Mouse (Mus musculus) ovary, postnatal 10 days (tissue): ENCODE results near the gene Plcb4.
"Not testable (repeated sequence)": the region's sequence is repeated elsewhere in the genome, so short reads cannot be mapped to it uniquely, and the experiment has no call there.

ENCODE experiments used
- DNase-seq: peaks from one replicate; pipeline ENCODE4 v3.0.0; 2022; ENCODE audit warnings: low spot score

Gene Plcb4

DNA sequence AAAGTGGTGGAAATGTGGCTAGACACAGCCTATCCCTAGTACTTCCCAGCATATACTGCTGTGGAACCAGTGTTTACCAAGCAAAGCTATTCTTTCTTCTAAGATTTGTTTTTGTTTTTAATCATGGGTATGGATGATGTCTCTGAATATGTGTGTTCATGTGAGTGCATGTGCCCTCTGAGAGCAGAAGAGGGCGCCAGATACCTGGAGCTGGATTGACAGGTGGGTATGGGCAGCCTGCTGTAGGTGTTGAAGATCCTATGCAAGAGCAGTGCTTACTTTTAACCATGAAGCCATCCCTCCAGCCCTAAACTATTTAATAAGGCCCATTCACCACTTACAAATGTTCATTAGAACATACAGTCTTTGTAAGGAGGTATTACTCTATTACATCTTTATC lies 231.3 kb downstream of the Plcb4 start:
- no peak for DNase-seq

DNA sequence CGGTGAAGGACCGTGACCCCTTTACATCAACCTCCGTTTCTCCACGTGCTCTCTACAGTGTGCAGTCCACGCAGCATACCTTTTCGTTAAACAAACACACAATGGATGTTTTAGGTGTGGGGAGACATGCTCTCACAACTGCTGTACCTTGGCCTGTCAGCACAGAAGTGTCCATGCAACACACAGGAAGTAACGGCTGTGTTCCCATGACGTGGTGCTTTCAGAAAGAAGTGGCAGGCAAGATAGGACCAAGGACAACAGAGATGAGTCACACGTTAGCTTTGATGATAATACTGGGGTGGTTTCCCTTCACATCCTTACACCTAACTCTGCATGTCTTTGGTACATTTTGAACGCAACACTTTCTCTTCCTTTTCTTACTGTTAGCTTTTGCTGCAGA lies 232.3 kb downstream of the Plcb4 start:
- no peak for DNase-seq

DNA sequence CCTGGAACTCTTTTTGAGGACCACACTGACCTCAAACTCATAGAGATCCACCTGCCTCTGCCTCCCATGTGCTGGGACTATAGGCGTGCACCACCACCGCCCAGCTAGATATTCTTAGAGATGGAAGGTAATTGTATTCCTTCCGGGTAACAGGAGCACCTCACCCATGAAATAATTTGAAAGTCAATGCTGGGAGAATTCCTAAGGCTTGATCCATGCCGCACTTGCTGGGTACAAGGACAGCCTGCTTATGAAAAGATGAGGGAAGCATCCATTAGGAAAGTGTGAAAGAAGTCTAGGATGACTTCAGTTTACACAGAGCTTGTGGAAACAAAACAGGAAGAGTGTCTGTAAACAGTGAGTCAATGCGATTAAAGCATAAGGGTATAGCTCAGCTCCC lies 232.9 kb downstream of the Plcb4 start:
- no peak for DNase-seq

DNA sequence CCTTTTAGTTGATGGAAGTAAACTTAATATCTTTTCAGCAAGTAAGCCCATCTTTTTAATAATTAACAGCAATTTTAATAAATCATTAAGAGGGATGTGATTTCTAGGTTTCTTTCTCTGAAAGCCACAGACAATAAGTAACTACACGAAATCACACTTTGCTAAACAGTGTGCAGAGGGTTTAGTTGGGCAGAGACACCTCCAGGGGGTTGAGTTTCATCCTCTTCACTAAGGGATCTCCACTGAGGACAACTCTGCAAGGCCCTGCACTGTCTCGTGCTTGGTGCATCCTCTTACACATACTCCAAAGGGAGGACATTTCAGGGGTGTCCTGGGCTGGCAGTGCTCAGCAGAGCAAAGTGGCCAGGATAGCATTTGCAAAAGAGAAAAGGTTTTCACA lies 235.8 kb downstream of the Plcb4 start:
- DNase-seq = no peak

DNA sequence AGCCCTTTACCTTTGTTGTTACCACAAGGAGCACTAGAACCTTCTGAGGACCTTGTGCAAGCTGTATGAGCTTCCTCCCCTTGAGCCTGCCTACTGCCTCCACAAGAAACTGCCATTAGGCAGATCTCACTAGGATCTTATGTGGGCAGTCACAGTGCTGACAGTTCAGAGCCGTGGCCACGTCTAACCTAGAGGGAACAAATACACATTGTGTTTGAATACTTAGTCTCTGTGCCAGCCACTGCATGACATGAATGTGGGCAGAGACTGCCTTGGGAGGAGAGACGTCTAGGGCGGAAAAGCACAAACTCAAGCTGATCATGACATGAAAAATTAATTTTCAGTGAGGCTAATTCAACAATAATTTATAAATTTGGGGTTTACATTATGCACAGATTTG lies 239.2 kb downstream of the Plcb4 start:
- no peak for DNase-seq

DNA sequence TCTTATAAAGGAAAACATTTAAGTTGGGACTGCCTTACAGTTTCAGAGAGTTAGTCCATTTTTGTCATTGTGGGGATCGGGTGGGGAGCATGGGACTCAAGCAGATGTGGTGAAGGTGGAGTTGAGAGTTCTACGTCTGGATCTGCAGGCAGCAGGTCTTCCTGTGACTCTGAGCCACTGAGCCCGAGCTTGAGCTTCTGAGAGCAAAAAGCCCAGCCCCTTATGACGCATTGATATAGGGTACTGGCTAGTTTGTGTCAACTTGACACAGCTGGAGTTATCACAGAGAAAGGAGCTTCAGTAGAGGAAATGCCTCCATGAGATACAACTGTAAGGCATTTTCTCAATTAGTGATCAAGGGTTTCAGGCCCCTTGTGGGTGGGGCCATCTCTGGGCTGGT lies 241.1 kb downstream of the Plcb4 start:
- DNase-seq = not testable (repeated sequence)

DNA sequence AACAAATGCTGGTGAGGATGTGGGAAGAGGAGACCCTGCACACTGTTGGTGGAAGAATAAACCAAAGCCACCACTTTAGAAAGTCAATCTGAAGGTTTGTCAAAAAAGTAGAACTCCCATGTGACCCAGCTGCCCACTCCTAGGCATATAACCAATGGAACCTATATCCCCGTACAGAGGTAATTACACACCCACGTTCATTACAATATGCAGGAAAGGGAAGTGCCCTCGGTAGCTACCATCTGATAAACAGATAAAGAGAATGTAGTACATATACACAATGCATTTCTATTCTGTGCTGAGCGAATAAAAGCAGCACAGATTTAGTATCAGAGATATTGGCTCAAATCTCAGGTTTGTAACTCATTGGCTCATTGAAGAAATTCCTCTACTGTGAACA lies 242.2 kb downstream of the Plcb4 start:
- no peak for DNase-seq

DNA sequence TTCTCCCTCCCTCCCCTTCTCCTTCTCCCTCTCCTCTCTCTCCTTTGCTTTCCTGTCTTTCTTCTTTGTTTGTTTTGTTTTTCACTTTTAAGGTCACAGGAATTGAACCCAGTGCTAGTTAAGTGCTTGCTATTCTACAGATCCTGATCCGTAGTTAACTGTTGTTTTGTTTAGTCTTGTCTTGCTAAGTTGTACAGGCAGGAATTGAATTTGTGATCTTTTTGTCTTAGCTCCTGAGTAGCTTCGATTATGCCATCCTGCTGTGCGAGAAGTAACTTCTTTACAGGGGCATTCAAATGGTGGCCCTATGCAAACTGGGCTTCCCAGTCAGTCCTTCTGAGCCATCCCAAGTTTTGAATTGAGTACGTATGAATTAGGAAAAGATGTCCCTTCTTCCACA lies 245.5 kb downstream of the Plcb4 start:
- DNase-seq = no peak

DNA sequence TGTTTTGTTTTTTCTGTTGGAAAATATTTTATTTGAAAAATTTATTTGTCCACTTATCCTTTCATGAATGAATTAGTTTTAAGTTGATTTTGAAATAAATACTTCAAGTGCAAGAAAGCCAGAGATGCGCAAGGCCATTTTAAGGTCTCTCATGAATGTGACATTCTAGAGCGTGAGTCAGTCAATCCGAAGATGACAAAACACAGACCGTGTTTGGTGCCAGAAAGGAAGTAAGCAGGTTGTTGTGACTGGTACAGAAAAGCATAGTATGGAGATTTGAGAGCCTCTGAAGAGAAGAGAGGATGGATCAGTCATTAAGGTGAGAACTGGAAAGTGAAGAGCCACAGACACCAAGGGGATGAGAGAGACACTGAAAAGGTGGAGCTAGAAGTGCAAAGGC lies 246.0 kb downstream of the Plcb4 start:
- DNase-seq = no peak

DNA sequence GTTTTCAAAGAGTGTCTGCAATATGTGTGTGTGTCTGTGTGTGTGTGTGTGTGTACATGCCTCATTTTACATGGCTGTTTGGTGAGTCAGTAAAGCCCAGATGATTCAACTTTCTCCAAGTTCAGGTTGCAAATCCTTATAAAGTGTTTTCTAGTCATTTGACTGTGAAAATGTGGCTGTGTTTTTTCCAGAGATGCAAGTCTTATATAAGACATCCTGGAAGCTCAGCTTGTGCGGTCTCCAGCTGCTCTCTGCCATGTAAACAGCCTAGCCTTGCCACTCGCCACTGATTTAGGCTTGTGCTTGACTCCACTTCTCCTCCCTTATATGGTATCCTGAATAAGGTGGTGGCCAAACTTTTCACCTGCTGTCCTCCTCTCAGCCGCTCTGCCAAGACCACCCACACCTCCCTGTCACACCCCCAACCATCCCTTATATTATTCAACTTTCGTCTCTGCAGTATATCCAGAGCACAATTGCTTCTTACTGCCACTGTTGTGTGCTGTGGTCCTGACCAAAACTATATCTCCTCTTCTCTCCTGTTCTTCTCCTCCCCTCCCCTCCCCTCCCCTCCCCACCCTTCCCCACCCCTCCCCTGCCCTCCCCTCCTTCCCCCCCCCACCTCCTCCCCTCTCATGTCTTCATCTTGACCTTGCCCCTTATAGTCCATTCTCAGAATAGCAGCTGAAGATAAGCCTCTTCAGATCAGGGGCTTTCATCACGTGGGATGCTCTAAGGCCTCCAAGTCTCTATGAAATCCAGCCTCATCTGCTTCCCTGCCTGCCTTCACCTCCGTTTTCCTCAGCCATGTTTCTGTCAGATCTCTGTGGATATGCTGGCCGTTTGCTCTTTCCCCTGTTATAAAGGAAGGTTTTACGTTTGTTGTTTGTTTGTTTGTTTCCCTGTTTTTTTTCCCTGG lies 255.8 kb downstream of the Plcb4 start:
- no peak for DNase-seq

DNA sequence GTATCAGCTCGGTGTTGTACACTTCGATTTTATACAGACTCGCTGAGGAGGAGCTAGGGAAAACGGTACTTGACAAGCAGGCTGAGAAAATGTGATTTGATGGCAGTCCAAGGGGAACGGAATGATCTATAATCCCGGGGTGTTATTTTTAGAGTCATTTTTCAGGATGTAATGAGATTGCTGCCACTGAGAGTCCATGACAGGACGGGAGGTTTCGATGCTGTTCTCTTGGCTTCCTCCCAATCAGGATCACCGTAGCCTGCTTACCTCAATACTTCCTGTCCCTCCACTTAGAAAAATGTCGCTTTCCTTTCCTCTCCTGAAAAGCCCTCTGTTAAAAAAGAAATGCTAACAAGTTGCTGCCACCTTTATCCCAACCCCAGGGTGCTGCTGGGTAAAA lies 257.1 kb downstream of the Plcb4 start:
- DNase-seq = no peak

DNA sequence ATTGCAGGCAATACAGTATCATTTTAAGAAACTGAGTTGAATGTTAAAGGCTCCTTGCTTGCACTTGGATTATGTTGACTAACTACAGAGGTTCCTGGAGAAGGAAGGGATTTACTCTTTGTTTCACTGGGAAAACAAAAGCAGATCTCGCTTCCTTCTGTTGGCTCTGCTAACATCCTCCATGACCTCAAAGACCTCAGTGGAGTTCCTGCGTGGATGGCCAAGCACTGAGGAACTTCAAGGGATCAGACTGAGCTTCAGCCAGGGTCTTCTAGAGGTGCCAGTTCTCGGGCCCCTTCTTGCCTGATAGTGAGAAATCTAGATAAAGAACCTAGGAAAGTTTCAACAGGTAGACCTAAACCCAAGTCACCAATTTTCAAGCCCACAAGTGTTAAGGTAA lies 258.2 kb downstream of the Plcb4 start:
- DNase-seq = no peak

DNA sequence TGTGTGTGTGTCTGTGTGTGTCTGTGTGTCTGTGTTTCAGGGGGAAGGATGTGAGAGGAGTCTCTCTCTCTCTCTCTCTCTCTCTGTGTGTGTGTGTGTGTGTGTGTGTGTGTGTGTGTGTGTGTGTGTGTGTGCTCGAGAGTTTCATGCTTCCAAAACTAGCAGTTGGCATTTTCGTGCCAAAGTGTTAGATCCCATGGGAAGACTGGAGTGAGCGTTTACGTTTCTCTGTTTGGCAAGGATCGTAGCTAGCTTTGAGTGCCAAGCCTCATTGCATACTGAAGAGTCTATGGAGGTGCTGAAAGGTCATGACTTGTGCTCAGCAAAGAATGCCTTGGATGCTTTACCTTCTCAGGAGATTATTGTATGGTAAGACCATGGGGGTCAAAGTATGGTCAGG lies 259.3 kb downstream of the Plcb4 start:
- no peak for DNase-seq

DNA sequence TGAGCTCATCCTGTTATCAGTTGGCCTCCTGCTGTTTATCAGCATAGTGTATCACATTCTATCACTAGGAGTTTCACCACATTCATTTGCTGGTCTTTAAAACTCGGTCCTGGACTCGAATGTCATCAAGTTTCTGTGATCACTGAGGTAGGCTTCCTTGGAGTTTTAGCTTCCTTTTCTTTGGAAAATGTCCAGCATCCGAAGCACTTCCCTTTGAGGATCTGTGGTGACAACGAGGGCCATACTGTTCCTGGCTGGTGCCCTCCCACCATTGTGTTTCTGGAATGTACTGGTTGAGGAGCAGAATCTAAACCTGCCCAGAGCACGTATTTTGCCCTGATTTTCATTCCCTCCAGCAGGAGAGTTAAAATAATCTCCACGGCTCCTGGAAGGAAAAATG lies 260.8 kb downstream of the Plcb4 start:
- no peak for DNase-seq

DNA sequence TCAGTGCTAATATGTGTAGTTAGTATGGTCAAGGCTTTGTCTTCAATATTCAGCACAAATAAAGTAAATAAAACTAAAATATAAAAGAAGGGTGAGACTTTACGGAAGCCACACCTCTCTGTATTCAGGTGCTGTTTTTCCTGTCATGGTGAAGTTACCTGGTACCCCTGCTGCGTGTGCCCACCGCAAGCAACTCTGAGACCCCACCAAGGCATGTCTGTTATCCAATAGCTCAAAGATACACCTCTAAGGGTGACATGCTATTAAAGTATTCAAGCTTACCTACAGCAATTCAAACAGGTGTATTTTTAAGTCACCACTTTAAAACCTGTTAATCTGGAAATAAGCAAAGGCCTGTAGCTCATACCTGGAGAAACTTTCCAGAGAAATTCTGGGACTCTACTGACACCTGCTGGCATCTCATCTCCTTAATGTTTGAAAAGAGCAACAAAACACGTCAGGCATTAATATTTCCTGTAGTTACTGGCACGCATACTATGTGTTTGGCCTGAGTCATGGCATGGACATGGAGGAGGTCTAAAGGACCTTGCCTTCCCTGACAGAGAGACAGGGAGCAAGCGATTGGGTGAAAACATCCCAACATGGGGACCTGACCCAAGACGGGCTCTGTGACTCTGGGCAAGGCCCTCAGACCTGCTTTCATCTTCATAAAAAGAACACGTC lies 268.0 kb downstream of the Plcb4 start:
- peak; percentile 13 for DNase-seq

DNA sequence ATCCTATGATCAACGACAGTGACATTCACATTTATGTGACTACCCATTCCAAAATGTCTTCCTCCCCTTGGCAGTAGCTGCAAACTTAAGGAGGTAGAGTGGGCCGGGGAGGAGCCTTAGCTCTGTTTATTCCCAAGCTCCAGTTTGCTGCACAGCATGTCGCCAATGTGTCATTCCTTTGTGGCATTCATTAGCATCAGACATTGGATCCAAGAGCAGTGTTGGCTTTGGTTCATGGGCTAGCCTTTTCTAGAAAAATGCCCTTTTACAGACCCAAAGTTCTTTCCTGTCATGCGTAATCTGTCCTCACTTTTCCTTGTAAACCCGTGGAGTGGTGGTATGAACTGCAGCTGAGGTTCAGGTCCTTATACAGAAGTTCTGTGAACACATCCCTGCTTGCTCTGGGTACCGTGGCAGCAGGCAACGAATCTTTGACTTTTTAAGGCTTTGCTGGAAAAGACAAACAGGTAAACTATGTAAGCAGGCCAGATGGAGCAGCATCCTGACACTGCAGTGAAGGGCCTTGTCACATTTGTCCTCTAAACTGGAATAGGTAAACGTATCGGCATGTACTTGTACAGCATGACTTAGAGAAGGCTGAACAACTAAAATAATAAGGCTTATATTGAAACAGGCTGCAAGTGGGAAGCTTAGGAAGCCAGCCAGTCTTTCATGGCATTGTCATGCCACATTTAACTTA lies 270.4 kb downstream of the Plcb4 start:
- DNase-seq = no peak

DNA sequence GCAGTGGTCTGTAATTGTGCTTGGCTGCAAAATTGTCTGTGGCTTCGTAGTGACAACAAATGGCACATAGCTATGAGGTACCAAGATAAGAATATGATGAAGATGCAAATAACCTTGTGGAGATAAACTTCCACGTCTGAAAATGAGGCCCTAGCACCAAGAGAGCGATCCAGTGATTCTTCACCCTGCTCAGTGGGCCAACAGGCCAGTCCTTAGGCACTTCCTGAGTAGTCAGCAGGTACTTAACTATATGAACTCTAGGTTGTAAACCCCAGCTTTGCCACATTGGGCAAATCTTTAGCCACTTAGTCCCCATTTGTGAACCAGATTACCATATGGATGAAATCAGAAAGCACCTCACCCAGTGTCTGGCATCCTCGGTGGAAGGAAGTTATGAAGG lies 271.9 kb downstream of the Plcb4 start:
- DNase-seq = no peak

DNA sequence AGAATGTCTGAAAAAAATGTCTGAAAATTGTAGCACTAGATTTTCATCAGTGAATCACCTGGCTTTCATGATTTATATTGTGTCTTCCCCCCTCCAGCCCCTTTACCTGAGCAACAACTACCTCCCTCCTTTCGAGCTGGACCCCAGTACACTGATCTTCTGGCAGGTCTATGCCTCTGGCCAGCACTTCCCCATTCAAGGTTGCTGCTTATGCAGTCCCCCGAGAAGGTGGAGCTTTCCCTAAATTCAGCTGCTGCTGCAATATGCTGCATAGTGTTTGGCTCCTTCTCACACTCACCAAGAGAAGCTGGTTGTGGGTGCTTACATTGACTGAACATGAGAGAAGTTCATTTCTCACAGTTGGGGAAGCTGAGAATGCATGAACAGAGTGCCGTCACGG lies 273.8 kb downstream of the Plcb4 start:
- DNase-seq = no peak

DNA sequence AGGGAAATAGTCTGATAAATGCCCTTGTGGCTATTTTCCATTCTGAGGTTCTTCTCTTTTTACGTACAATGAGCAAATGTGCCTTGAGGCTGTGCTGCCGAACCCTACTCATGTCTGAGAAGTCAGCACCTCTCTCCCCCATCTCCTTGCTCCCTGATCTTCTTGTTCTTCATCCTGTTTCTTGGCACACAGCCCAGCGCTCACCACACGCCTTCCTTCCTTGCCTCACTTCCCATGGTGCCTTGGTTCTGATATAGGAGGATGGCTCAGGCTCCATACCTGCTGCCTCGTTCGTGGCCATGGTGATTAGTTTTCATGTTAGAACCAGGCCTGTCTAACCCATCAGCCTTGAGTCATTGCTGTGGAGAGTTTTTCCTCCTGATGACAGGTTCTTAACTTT lies 277.6 kb downstream of the Plcb4 start:
- no peak for DNase-seq

DNA sequence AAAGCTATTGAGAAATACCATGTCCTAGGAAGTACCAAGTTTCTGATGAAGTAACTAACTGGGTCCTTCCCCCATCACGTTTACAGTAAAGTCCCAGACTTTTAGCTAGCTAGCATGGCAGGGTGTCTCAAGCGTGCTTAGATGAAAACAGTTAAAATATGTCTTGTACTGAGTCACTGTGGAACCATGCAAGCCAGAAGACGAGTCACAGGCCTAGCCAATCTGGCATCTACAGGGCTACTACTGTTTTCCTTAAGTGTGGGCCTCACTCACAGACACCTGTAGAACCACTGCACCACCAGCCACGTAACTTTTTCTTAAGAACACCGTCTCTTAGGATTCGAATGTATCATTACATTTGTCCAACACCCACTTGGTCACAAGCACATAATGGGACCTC lies 278.8 kb downstream of the Plcb4 start:
- no peak for DNase-seq

DNA sequence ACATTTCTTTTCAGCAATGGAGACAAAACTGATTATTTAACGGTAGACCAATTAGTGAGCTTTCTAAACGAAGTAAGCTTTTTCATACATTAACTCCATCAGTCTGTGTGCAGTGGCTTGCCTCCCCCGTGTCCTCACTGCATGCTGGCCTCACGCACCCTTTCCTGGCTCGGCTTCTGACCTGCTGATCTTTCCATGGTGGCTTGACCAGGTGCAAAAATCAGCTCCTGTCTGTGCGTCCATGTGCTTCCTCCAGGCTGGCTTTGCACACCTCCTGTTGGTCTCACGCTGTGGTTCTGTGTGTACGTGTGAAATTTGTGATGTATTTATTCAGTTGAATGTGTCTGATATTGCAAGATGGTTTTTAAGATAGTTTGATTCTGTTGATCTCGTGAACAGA lies 281.1 kb downstream of the Plcb4 start:
- DNase-seq = no peak

DNA sequence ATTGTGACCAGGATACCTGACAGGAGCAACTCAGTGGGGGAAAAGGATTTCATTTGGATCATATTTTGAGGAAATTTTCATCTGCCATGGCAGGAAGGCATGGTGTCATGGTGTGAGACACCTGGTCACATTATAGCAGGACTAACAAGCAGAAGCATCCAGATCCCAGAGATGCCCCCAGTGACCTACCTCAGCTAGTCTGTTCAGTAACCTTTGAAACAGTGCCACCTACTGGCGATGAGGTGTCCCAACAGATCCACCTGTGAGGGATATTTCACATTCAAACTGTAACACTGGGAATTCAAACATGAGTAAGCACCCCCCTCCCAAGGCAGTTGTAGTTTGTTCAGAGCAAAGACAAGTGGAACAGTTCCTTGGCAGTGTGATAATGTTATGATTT lies 289.0 kb downstream of the Plcb4 start:
- no peak for DNase-seq
